Mouse (Mus musculus) liver, adult 2 months (tissue): ENCODE results near the gene Elane.

Experiments used
- CTCF ChIP-seq: fragments of 200-500 bp; IDR thresholded peaks from 2 replicates; pipeline ENCODE4 v1.5.1; 2011; ENCODE audit warnings: low read depth, low read length, control low read depth
- POLR2A ChIP-seq: fragments of 200-500 bp; IDR thresholded peaks from 2 replicates; pipeline ENCODE4 v1.6.1; 2011; ENCODE audit warnings: low read length, control low read depth; ENCODE audit not compliant: insufficient read depth; ENCODE audit errors: extremely low read depth

DNA sequence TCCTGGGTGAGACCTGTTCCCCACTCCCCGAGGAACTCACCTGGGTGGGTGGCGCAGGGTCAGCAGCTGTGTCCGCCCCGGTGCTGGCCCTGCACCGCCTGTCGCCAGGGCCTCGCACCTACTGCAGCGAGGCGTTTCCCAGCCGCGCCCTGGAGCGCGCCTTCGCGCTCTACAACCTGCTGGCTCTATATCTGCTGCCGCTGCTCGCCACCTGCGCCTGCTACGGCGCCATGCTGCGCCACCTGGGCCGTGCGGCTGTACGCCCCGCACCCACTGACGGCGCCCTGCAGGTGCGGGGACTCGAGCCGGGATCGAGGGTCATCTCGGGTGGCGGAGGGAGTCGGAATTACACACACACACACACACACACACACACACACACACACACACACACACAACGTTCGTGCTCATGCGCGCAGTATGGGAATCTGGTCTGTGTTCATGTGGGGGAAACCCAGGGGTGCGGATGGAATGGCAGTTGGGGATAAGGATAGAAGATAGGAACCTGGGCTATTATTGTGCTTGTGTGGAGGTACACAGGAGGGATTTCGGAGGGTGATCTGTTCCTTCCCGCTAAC, 35.0 kb downstream of the Elane start, which contains the start of gene R3hdm4:
- TF ChIP-seq CTCF, result no peak
- TF ChIP-seq POLR2A, result no peak
